Mouse (Mus musculus) frontal cortex, adult (tissue): ENCODE results near the gene Scn10a.

Experiments
- ATAC-seq: cut with Nextera tagmentation; 2 replicates; pipeline ENCODE4 v1.9.2; 2017; ENCODE audit warnings: mild to moderate bottlenecking, moderate library complexity, mixed read lengths; ENCODE audit not compliant: low TSS enrichment

Scn10a gene

DNA sequence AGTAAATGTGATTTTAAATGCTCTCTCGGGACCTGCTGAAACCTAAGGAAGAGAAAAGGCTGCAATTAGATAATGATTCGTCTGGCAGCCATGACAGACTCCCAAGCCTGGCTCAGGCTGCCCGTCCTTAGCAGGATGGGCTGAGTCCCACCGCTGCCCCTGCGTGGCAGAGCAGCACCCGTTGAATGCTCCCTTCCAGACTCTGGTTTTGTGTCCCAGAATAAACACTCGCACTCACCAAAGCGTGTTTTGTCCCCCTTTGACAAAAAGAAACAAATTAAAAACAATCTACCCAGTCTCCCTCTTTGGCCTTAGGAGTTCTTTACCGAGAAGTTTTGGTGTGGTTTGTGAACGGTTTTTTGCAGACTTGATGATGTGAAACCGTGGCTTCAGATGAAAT lies at the start of gene Scn10a:
Gene Scn10a, minus strand, starts transcription at position 101 of the 400 bp plus-strand sequence.
- ATAC-seq: no peak

DNA sequence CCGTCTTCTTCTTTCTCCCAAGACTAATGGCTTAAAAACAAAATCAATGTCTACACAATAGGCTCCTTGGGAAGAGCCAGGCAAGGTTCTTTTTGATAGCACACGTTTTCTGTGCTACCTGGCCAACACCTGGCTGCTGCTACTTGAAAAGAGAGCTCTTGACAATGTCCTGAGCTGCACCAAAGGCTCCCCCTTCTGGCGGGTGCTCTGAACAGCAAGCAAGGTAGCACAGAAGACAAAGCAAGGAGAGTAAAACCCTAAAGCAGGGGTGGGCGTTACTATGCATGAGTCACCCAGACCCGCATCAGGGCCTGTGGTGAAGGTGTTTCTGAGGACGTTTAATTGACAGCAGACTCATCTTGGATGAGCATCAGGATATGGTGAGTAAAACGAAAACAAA lies 49.5 kb upstream of the Scn10a start:
- ATAC-seq: no peak

DNA sequence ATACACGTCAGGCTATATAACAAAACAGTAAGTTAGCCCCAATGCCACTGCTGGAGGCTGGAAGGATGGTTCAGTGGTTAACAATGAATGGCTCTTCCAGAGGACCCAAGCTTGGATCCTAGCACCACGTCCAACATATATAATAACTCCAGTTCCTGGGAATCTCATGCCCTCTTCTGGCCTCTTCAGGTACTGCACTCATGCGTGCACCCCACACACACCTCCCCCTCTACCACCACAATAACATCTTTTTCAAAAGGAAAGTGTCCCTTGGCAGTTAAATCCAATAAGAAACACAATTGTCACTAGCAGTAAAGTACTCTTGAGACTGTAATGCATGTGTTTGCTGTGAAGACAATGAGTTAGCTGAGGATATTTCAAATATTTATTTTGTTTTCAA lies 41.1 kb upstream of the Scn10a start:
- no peak for ATAC-seq

DNA sequence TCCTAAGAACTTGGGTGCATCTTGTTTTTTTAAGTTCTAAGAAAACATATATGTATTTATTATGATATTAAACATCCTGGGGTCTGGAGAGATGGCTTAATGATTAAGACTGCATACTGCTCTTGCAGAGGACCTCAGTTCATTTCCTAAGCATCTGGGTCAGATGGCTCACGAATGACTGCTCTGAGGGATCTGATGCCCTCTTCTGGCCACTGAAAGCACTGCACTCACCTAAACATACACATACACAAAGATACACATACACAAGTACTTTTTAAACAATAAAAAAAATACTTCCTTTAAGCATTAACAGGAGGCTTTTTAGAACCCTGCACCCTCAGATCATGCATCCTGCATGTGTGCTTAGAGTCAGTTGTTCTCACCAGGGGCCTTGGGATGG lies 40.3 kb upstream of the Scn10a start:
- no peak for ATAC-seq

DNA sequence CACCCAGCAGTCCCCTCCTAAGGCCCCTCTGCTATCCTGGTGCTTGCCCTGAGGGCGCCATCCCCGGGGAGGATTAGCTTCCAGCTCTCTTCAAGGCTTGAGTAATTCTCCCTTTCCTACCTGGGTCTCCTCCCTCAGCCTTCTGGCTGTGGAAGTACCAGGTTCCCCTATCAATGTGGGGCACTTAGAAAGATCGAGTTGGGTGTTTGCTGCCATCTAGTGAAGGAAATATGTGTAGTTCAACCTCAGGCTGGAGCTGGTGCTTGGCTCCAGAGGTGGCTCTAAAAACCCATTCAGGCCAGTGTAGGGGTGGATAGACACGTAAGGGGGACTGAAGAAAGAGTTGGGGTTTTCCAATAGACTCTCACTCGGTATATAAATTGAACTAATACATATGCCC lies 32.4 kb upstream of the Scn10a start:
- ATAC-seq: peak; percentile 90

DNA sequence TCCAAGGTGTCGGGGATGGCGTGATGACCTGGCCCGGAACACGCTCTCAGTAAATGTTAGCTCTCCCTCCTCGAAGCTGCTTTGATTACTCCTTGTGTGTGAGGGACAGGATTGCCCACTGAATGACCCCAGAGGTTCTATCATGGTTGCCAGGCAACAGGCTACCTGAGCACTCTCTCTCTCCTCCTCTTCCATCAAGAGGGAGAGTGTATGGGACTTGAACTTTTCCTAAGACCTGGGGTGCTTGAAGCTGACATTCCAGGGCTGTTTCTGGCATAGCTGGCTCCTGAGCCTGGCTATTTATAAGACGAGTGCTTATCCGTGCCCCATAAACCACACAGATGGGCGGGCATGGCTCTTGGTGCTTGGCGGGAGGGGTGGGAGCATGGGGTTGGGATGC lies 30.0 kb upstream of the Scn10a start:
- ATAC-seq: no peak

DNA sequence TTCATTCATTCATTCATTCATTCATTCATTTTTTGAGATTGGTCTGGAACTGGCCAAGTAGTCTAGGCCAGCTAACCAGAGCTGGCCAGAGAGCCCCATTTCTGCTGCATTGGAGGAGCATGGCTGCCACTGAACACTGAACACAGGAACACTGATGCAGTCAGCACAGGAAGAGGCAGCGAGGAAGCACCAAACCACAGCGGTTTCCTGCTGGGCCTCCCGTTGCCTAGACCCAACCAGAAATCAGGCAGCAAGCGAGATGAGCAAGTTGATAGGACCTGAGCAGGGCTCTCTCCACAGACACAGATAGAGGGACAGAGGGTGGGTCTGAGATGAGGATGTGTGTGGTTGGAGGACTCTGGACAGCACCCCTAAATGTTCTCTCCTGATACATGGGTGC lies 24.8 kb upstream of the Scn10a start:
- no peak for ATAC-seq

DNA sequence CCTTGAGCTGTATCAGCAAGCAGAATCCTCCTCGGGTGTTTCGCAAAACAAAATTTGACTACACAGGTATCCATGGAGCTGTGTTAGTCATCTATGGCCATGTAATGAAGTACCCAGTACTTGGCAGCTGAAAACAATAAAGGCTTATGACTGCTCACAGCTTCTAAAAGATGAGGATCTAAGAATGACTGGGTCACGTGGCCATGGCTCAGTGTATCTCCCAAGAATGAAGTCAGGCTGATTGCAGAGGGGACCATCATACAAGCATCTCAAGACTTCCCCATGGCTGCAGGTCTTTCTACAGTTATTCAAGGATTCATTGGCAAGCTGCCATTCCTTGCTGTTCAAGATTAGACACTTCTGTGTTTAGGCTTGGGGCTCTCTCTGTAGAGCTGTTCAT lies 24.2 kb upstream of the Scn10a start:
- ATAC-seq: no peak

DNA sequence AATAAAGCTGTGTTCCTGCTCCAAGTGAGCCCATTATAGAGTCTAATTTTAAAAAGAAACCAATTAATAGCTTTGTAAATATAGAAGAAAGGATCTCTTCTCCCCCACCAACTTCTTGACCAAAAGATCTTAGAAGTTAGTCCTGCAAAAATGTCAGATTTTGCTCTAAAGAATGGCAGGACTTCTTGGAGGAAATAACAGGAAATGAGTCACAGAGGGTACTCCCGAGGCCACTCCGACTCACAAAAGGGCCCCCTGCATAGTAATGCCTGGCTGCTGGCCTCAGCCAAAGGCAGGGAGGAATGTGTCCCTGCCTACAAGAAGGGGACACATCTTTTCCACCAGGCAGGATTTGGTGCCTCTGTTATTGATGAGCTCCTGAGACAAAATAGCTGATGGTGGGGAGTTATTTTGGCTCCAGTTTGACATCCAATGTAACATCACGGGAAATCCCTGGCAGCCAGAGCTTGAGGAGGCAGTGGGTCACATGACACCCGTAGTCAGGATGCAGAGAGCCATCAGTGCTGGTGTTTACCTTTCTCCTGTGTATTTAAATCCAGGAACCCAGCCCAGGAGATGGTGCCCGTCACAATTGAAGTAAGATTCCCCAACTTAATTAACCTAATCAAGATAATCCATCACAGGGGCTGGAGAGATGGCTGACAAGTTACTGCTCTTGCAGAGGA lies 22.1 kb upstream of the Scn10a start:
- ATAC-seq: no peak

DNA sequence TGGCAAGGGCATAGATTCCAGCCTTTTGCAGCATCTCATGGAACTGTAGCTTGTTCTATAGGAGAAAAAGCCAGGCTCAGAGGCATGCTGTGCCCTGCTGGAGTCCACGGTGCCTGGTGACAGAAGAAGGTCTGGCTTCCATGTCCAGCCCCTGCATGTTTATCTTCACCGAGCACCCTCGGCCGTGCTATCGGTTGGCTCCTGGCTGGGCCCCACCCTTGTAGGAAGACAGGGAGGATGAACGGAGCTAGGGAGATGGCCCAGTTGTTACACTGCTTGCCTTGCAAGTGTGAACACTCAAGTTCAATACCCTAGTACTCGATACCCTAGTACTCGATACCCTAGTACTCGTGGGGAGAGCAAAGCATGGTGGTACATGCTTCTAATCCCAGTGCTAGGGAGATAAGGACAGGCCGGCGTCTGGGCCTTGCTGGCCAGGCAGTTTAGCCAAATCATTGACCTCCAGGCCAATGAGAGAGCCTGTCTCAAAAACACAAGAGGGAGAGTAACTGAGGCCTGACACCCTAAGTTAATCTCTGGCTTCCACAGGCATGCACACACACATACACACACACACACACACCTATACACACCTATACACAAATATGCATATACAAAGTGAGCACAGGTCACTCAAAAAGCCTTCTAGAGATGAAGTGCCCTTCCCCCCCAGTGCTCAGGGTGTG lies 9.4 kb upstream of the Scn10a start:
- ATAC-seq: no peak

DNA sequence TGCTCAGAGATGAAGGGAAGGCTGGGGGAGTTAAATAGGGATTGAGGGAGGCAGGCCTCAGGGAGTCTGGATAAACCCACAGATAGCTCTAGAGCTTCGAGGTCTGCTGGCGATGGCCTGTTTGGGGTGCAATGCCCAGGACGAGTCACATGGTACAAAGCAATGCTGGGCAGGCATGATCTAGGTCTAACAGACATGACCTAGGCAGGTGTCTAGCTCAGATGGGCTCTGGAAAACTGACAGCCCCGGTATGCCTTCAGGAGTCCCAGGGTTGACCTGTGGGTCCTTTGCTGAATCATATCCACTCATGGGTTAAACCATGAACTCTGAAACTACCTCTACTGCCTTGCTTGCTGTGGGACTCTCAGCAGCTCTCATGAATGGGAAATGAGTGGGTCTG lies 7.9 kb upstream of the Scn10a start:
- no peak for ATAC-seq

DNA sequence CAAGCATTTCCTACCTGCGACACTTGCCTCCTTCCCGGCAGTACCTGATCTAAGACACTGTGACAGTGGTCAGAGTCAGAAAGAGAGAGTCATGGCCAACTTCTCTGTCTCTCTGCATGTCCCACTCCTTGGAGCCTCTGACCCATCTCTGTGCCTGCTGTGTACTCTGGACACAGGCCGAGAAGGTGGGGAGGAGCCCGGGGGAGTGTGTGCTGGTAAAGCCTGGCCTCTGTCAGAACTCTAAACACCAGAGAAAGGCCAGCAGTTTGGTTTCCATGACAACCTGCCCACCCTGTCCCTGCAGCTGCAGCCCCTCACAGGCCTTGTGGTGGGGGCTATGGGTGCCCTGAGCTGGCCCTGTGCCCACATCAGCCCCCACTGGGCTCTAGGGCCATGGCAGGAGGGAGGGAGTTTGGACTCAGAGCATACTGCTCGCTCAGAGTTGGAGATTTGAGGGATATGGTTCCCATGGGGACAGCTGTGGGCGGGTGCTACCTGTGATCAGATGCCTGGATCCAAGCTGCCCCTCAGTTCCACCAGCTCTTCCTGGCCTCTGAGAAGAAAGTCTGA lies 6.3 kb upstream of the Scn10a start:
- no peak for ATAC-seq

DNA sequence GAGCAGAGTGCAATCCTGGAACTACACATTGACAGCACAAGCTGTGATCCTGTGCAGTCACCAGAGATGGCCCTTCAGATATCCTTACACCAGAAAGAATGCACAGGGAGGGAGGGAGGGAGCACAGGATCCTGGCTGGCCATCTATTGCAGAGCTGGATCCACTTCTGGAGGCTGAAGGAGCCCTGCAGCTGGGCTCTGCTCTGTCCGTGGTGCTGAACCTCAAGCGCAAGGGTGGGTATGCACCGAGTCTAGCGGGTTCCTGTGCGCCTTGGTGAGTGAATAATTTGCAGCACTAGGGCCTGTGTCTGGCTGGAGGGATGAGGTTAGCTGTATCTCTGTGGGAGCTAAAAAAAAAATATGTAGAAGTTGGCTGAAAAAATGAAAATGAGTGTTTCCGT lies 12.4 kb downstream of the Scn10a start:
- ATAC-seq: peak; percentile 34; the same call in 1 of the 2 replicates

DNA sequence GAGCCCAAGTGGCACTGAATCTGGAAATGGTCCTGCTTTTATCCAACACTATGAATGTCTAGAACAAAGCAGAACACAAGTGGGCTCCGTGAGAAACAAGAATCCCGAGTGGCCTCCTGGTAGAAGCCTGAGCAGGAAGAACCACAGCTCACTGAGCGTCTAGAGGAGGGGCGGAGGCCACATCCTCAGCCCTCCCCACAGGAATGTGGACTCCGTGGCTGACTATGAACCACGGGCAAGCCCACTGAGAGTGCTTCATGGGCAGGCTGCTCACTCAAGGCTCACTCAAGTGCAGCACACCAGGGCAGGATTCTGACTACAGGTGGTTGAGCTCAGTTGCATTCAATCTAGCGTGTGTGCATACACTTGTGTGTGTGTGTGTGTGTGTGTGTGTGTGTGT lies 27.6 kb downstream of the Scn10a start:
- ATAC-seq: no peak

DNA sequence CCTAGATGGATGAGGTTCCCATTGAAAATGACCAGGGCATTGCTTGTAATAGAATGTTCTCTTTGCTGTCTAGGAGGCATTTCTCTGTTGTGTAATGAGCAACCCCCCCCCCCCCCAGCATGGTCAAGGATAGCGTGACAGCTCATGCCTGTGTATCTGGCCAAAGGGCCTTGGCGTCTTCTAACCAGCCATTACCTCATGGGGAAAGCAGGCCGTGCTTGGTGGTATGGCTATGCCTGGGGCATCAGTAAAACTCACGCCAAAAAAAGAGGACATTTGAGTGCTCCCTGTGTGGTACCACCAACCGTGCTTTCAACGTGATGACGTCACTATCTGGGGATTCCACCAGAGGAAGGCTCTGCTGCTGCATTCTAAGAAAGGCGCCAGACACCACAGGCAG lies 28.1 kb downstream of the Scn10a start:
- ATAC-seq: no peak

DNA sequence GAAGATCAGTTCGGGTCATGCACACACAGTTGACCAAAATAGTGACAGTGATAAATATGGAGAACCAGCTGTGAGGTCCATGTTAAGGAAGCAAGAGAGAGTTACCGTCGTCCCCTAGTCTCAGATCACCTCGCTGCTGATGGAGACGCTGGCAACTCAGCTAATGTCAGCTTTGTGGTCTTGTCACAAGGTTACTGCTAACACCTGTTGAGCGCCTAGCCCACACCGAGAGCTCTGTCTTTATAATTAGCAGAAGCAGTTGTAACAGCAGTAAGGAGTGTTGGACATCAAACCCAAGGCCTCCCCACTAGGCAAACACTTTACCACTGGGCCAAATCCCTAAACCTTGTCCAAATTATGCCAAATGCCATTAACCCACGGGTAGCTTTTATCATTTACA lies 31.2 kb downstream of the Scn10a start:
- no peak for ATAC-seq

DNA sequence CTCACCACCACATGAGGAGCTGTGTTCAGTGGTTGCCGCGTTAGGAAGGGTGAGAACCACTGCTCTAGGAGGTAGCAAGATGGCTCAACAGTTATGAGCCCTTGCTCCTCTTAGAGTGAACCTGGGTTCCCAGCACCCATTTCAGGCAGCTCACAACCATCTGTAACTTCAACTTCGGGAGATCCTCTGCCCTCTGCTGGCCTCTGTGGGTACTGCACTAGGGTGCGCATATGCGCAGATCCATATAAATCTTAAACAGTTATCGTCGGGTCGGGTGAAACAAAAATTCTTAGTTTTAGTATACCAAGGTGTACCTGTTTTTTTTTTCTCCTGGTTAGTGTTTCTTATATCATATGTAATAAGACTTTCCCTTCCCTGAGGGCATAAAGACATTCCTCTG lies 32.9 kb downstream of the Scn10a start:
- no peak for ATAC-seq

DNA sequence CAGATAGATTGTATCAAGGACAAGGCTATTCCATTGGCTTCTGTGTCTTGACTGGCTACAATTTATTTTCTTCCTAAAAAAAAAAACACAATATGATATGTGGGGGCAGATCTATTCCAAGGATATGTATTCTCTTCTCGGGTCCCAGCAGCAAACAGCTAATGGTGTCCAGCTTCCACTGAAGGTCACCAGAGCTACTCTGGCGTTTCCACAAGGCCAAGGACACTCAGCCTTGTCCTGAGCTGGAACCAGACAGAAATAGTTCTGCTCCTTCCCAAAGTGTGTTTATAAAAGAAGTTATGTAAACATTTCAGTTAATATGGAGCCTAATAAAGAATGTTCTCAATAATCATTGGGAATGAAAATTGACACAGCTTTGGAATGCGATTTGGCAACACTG lies 38.2 kb downstream of the Scn10a start:
- ATAC-seq: no peak

DNA sequence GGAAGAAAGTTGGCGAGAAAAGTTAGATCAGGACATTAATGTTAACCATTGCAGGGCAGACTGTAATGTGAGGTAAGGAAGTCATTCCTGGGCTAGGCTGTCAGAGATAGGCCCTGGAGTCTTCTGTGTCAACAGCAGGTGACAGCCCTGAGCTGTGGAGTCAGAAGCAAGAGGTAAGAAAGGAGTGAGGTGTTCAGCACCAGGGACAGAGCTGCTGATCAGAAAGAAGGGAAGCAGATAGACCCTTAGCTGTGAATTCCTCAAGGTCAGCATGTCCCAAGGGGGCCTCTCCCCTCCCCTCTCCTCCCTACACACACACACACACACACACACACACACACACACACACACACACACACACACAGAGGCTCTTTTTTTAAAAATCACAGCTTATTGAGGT lies 55.0 kb downstream of the Scn10a start:
- no peak for ATAC-seq

DNA sequence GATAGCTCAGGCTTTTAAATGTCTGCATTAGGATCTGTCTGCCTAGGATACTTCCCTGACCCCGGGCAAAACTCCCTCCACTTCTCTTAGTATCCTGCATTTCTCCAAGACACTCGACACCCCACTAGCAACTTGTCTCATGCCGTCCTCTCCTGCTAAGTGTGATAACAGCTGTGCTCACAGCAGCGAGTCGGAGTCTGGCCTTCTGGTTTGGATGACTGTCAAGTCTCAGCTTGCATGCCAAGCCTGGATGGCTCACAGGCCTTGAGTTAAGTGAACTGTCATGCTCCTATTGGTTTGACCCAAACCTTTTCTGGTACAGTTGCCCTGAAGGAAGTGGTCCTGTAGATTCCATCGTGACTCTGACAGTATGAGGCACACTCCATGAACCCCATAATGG lies 63.0 kb downstream of the Scn10a start:
- ATAC-seq: no peak

DNA sequence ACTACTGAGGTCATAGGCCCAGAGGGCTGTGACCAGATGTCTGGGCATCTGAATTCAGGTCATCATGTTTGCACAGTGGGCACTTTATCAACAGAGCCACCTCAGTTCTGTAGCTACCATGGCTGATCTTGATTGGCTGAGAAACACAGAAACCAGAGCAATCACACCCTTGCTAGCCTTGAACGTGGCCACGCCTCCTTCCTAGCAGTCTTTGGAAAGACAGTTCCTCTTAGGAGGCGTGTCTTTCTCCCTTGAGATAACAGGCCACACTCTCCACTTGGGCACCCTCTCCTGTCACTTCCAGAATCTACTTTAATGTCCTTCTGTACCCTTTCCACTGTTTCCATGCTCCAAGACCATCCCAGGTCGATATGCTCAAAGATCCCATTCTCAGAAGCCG lies 65.4 kb downstream of the Scn10a start:
- ATAC-seq: no peak

DNA sequence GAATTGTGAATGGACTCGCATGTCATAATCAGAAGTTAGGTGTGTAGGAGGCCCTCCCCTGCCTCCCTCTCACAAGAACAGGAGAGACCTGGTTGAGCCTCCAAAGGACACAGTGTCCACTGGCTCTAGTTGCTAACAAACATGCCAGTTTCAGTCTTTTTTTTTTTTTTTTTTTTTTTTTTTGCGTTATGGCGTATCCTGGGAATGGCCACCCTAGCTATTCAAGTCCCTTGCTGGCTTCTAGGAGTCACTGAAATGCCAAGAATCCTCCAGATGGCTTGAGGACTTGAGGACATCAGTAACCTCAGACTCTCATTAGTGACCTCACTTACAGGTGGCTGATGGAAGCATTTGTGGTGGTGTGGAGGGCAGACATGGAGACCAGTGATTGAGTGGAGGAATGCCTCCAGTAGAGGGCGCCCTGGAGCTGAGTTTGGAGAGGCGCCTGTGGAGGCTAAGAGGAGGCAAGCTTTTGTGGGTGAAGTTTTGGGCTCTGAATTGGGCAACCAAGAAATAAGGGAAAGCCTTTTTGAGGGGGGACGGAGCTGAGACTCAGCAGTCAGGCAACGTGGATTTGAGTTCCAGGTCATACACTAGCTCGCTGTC lies 72.1 kb downstream of the Scn10a start:
- 0 out of 2 replicates have a peak, but pooled peaks have one; percentile 62 for ATAC-seq

DNA sequence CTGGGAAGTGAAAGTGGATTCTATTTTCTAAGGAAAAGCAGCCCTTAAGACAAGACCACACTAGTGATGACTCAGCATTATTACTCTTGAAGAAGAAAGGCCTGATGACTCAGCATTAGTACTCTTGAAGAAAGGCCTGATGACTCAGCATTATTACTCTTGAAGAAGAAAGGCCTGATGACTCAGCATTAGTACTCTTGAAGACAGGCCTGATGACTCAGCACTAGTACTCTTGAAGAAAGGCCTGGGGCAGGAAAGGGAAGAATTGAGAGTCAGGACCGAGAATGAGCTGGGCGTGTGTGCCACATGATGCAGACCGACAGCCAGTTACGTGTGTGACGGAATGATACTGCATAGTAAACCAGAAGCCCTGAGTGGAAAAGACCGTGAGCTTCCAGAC lies 77.1 kb downstream of the Scn10a start:
- no peak for ATAC-seq
